Mouse (Mus musculus) liver, adult 2 months (tissue): ENCODE data around the gene Prl2c3.

Experiments used
- CTCF ChIP-seq: fragments of 200-500 bp; IDR thresholded peaks from 2 replicates; pipeline ENCODE4 v1.5.1; 2011; ENCODE audit warnings: low read depth, low read length, control low read depth
- POLR2A ChIP-seq: fragments of 200-500 bp; IDR thresholded peaks from 2 replicates; pipeline ENCODE4 v1.6.1; 2011; ENCODE audit warnings: low read length, control low read depth; ENCODE audit not compliant: insufficient read depth; ENCODE audit errors: extremely low read depth

GRCm38 (mm10) chr13:12829031-12829430, 29.2 kb upstream of the Prl2c3 start:
- TF ChIP-seq CTCF = no peak
- TF ChIP-seq POLR2A = no peak
